Mouse (Mus musculus): ENCODE results near the gene Slc26a1. TPM values are rescaled to one million over a fixed set of nuclear protein-coding genes. Genes with fewer than 3 reads are reported as not detected.

The Slc26a1 gene
- polyA plus RNA-seq, 1 experiment: not detected

DNA sequence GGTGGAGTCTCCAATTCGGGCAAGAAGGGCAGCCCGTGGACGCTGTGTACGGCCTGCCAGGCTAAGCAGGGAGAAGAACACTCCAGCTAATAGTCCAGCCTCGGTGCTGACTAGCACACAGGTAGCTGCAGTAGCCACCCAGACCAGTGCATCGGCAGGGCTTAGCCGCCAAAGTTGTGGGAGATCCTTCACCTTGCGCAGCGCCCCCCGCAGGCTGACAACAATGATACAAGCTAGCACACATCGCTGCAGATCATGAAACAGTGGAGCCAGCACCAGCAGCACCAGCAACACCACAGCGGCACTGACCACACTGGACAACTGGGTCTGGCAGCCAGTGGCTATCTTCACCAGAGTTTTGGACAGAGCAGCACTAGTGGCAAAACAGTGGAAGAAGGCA lies 3.6 kb downstream of the Slc26a1 start:
- peaks cover 15% of the 10 kb centered on the region for H3K4me1 ChIP-seq (ENCODE audit: control insufficient read depth, insufficient read depth, low read length)
- TF ChIP-seq CTCF (IDR thresholded peaks at IDR 0.05; ENCODE audit: low read depth, low read length): 0 out of 2 replicates have a peak, but pooled peaks have one; percentile 8
- no peak for TF ChIP-seq POLR2A (IDR thresholded peaks at IDR 0.05; ENCODE audit: borderline replicate concordance, low read depth, low read length)
- no peak overlapping the region for H3K27ac ChIP-seq (ENCODE audit: insufficient read depth, low read depth, low read length)
- H3K4me3 ChIP-seq (ENCODE audit: insufficient read depth, low read length): no peak overlapping the region

DNA sequence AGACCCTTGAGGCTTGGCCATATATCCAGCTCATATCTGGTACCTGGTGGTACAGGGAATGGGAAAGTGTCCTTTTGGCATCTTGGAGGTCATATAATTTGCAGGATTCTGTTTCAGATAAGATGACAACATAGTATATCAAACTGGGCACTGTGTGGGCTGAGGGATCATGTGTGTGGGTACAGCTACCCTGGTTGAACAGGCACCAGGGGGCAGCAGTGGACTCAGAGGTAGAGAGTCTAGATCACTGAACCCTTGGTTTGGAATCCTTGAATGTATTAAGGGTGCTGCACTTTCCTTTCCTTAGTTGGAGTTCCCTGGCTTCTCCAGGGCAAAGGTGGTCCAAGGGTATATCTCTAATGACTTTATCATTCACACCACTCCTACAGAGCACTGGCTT lies 4.6 kb downstream of the Slc26a1 start:
- H3K4me3 ChIP-seq (ENCODE audit: insufficient read depth, low read length): no peak overlapping the region
- peaks cover 15% of the 10 kb centered on the region for H3K4me1 ChIP-seq (ENCODE audit: control insufficient read depth, insufficient read depth, low read length)
- no peak overlapping the region for H3K27ac ChIP-seq (ENCODE audit: insufficient read depth, low read depth, low read length)
- TF ChIP-seq POLR2A (IDR thresholded peaks at IDR 0.05; ENCODE audit: borderline replicate concordance, low read depth, low read length) (no peak), CTCF (IDR thresholded peaks at IDR 0.05; ENCODE audit: low read depth, low read length) (peak; percentile 15; the same call in 1 of the 2 replicates)

DNA sequence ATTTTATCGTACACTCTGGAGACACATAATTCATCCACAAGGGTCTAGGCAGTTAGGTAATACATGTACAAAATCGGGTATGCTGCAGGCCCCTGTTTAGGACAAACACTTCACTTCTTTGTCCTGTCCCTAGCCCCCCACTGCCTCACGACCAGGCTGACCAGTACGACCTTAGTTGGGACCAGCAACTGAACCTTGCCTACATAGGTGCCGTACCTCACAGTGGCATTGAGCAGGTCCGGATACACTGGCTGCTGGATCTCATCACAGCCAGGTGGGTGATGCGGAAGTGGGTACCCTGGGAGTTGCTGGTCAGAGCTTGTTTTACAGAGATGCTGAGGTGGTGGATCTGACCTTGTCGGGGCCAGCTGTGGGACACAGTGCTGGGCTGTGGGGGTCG lies 5.4 kb downstream of the Slc26a1 start:
- TF ChIP-seq CTCF (IDR thresholded peaks at IDR 0.05; ENCODE audit: low read depth, low read length): no peak
- no peak for TF ChIP-seq POLR2A (IDR thresholded peaks at IDR 0.05; ENCODE audit: borderline replicate concordance, low read depth, low read length)
- Histone ChIP-seq H3K27ac (ENCODE audit: insufficient read depth, low read depth, low read length) (peak overlapping the region; percentile 93; the same call in 1 of the 2 replicates), H3K4me3 (ENCODE audit: insufficient read depth, low read length) (peak overlapping the region; percentile 67), H3K4me1 (ENCODE audit: control insufficient read depth, insufficient read depth, low read length) (peaks cover 15% of the 10 kb centered on the region)

DNA sequence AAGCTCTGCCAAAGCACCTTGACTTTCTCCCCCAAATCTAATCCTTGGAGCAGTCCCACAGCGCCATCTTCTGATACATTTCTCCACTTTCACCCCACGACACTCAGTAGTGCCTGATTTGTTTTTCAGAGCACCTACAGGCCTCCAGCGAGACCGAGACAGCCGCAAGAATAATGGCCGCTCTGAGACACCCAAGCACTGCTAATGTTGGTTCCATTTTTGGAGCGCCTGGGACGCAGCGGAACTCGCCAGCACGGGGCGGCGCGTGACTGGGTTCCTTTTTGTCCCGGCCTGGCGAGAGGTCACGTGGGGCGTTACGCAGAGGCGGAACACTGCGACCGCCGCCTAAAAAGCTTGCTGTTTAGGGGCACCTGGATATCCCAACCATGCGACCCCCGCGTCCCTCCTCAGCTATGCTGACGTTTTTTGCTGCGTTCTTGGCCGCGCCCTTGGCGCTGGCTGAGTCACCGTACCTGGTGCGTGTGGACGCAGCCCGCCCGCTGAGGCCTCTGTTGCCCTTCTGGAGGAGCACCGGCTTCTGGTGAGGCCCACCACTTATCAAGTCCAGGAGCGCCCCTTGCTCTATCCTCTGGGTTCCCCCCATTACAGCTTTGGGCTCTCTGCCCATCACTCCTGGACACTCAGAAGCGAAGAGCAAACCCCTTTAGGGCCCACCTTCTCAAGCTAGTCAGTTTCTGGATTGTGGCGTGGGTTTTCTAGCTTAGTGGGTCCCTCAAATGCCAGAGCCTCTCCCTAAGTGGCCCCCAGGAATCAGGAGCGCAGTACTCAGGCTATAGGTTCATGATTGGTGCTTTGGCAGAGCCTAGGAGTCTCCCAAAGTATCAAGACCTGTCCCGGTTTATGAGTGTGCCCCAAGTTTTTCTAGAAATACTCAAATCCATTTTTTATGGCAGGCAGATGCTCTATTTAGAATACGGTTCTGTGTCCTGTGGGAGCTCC lies 6.1 kb downstream of the Slc26a1 start, which contains the start of gene Dgkq:
Gene Dgkq (minus strand): TSS at position 696 of the 960 bp plus-strand sequence.
- Histone ChIP-seq H3K4me1 (ENCODE audit: control insufficient read depth, insufficient read depth, low read length) (peaks cover 15% of the 10 kb centered on the region), H3K27ac (ENCODE audit: insufficient read depth, low read depth, low read length) (peak within 1 kb of the TSS; percentile 93), H3K4me3 (ENCODE audit: insufficient read depth, low read length) (peak within 1 kb of the TSS; percentile 67)
- TF ChIP-seq CTCF (IDR thresholded peaks at IDR 0.05; ENCODE audit: low read depth, low read length): 0 out of 2 replicates have a peak, but pooled peaks have one; percentile 24
- no peak for TF ChIP-seq POLR2A (IDR thresholded peaks at IDR 0.05; ENCODE audit: borderline replicate concordance, low read depth, low read length)

GRCm38 (mm10) chr5:108668387-108668932 lies 6.9 kb downstream of the Slc26a1 start:
- Histone ChIP-seq H3K27ac (ENCODE audit: insufficient read depth, low read depth, low read length) (peak overlapping the region; percentile 93), H3K4me3 (ENCODE audit: insufficient read depth, low read length) (peak overlapping the region; percentile 47), H3K4me1 (ENCODE audit: control insufficient read depth, insufficient read depth, low read length) (peaks cover 12% of the 10 kb centered on the region)
- TF ChIP-seq CTCF (IDR thresholded peaks at IDR 0.05; ENCODE audit: low read depth, low read length) (no peak), POLR2A (IDR thresholded peaks at IDR 0.05; ENCODE audit: borderline replicate concordance, low read depth, low read length) (no peak)

DNA sequence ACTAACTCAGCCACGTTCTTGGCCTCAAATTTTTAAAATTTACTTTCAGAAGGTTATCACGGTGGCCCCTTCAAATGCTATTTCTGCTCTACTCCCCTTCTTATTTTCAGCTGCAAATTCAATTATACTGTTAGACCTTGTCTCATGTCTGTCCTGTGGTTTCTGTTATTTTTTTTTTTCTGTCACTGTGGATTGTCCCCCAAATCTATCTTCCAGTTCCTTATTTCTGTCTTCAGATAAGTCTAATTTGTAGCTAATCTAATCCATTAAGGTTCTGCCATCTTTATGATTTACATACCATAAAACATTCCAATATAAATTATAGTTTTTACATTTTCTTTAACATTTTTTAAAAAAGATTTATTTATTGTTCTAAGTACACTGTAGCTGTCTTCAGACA lies 8.0 kb downstream of the Slc26a1 start:
- H3K27ac ChIP-seq (ENCODE audit: insufficient read depth, low read depth, low read length): no peak overlapping the region
- TF ChIP-seq CTCF (IDR thresholded peaks at IDR 0.05; ENCODE audit: low read depth, low read length) (no peak), POLR2A (IDR thresholded peaks at IDR 0.05; ENCODE audit: borderline replicate concordance, low read depth, low read length) (no peak)

DNA sequence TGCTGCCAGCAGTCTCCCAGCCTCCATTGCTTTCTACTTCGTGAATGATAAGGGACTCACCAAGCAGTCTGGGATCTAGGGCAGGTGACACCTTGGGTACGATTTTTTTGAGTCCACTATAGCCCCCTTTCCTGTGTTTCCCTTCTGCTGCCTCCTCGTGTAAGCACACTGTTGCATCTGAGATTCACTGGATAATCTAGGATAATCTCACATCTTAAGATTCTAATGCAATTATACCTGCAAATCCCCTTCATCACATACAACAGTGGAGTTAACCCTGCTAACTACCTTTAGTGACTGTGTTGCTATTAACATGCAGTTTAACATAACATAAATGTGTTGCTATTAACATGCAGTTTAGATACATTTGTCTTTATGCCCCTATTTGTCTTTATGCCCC lies 10.3 kb downstream of the Slc26a1 start:
- TF ChIP-seq CTCF (IDR thresholded peaks at IDR 0.05; ENCODE audit: low read depth, low read length): no peak
- TF ChIP-seq POLR2A (IDR thresholded peaks at IDR 0.05; ENCODE audit: borderline replicate concordance, low read depth, low read length): no peak
- peaks cover 10% of the 10 kb centered on the region for H3K4me1 ChIP-seq (ENCODE audit: control insufficient read depth, insufficient read depth, low read length)

More for the DNA sequence above, 8.0 kb downstream of the Slc26a1 start:
- H3K4me1 ChIP-seq (ENCODE audit: control insufficient read depth, insufficient read depth, low read length): peaks cover 10% of the 10 kb centered on the region
- H3K4me3 ChIP-seq (ENCODE audit: insufficient read depth, low read length): no peak overlapping the region

DNA sequence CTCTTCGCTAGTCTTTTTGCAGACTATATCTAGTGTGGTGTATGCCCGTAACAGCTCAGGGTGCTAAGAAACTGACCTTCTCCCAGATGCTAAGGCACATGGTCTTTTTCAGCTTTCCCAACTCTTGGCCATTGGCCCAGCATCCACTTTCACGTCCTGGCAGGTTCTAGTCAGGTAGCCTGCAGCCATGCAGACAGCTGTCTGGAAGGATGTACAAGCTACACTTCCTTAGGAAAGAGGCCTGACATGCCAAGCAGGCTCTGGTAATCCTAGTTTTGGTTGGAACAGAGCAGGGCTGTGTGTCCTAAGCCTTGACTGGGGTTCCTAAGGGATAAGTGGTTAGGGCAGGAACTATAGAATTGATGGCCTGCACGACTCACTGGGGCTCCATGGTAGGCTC lies 12.6 kb downstream of the Slc26a1 start:
- TF ChIP-seq CTCF (IDR thresholded peaks at IDR 0.05; ENCODE audit: low read depth, low read length) (no peak), POLR2A (IDR thresholded peaks at IDR 0.05; ENCODE audit: borderline replicate concordance, low read depth, low read length) (no peak)
- H3K27ac ChIP-seq (ENCODE audit: insufficient read depth, low read depth, low read length): no peak overlapping the region
- H3K4me3 ChIP-seq (ENCODE audit: insufficient read depth, low read length): no peak overlapping the region
- H3K4me1 ChIP-seq (ENCODE audit: control insufficient read depth, insufficient read depth, low read length): peaks cover 10% of the 10 kb centered on the region

More for the DNA sequence above, 10.3 kb downstream of the Slc26a1 start:
- Histone ChIP-seq H3K27ac (ENCODE audit: insufficient read depth, low read depth, low read length) (no peak overlapping the region), H3K4me3 (ENCODE audit: insufficient read depth, low read length) (no peak overlapping the region)

- no peak for TF ChIP-seq CTCF (IDR thresholded peaks at IDR 0.05; ENCODE audit: low read depth, low read length)
- TF ChIP-seq POLR2A (IDR thresholded peaks at IDR 0.05; ENCODE audit: borderline replicate concordance, low read depth, low read length): no peak; the same call in 1 of the 2 replicates
- Histone ChIP-seq H3K4me1 (ENCODE audit: control insufficient read depth, insufficient read depth, low read length) (peaks cover 10% of the 10 kb centered on the region), H3K27ac (ENCODE audit: insufficient read depth, low read depth, low read length) (no peak overlapping the region), H3K4me3 (ENCODE audit: insufficient read depth, low read length) (peak overlapping the region; percentile 89)
Observed at GRCm38 (mm10) chr5:108660632-108661268, 14.6 kb downstream of the Slc26a1 start.
